ENCODE assay signal across 36 mouse cellular contexts in genomic region chr11:98697225-98697624, GRCm38 (mm10). TPM values are rescaled to one million over a fixed set of nuclear protein-coding genes. Genes with fewer than 3 reads are reported as not detected.
A peak's percentile ranks its signal among the peaks of the same experiment; 100 is the strongest.
DNase-seq lines count a peak whose midpoint lies in the region; ATAC-seq and TF ChIP-seq lines count a peak whose summit lies in the region.
"Had no signal": no experiment of that assay in that cellular context is flagged by ENCODE, and none has a peak within 500 bp of the region (broad histone marks: within the 10 kb centered on the region; RNA-seq: fewer than 3 reads in every experiment).

No protein-coding gene starts in this region.

- 87% methylated on average over 12 of the region's 12 CpGs for WGBS in heart, embryonic 11.5 days (ENCODE audit: insufficient replicate concordance)
- WGBS in kidney, adult 2 months, result 59% methylated on average over 12 of the region's 12 CpGs
- WGBS in kidney, embryonic 16.5 days, result 86% methylated on average over 12 of the region's 12 CpGs

- no peaks in the 10 kb centered on the region for H3K27me3 ChIP-seq in heart, embryonic 11.5 days (ENCODE audit: control insufficient read depth, insufficient read depth, low read length)
- H3K27me3 ChIP-seq in kidney, adult 2 months (replicated peaks; ENCODE audit: control insufficient read depth, insufficient read depth, low read length), result no peaks in the 10 kb centered on the region
- H3K27me3 ChIP-seq in kidney, embryonic 16.5 days (ENCODE audit: insufficient read depth, low read length), result no peaks in the 10 kb centered on the region
- H3K27me3 ChIP-seq: embryonic facial prominence, embryonic 15.5 days had no signal

- no peak for TF ChIP-seq POLR2A in kidney, adult 2 months (IDR thresholded peaks at IDR 0.05; ENCODE audit: low read depth, low read length)

- H3K4me3 ChIP-seq in heart, embryonic 11.5 days (ENCODE audit: low read depth, low read length), result no peak overlapping the region
- no peak overlapping the region for H3K4me3 ChIP-seq in kidney, adult 2 months (ENCODE audit: insufficient read depth, low read depth, low read length)
- no peak overlapping the region for H3K4me3 ChIP-seq in kidney, embryonic 16.5 days (ENCODE audit: low read length)
- H3K4me3 ChIP-seq in left cerebral cortex, adult 2 months, result no peak overlapping the region
- H3K4me3 ChIP-seq: embryonic facial prominence, embryonic 15.5 days; gastrocnemius, adult 2 months; heart, embryonic 12.5 days; heart, embryonic 15.5 days; hindbrain, embryonic 10.5 days; hindbrain, embryonic 13.5 days had no signal

- H3K9ac ChIP-seq in heart, embryonic 11.5 days (ENCODE audit: low read depth, low read length), result no peak overlapping the region
- H3K9ac ChIP-seq in kidney, embryonic 16.5 days (replicated peaks; ENCODE audit: low read length), result no peak overlapping the region
- H3K9ac ChIP-seq: embryonic facial prominence, embryonic 15.5 days; forebrain, postnatal 0 days; heart, embryonic 12.5 days; heart, embryonic 15.5 days; hindbrain, embryonic 13.5 days had no signal

- DNase-seq in heart, adult 11 months, result peak; percentile 84
- DNase-seq in kidney, adult 2 months, result peak; percentile 66
- no peak for DNase-seq in kidney, postnatal 4 days
- DNase-seq in kidney, postnatal 25 days, result peak; percentile 34 to 64
- DNase-seq in kidney, postnatal 36 days, result peak; percentile 53 to 54
- no peak for DNase-seq in left cerebral cortex, adult 2 months (ENCODE audit: extremely low spot score in 1 of 2, low spot score in 2 of 2)
- DNase-seq: adrenal gland, adult 8-10 months; adrenal gland, postnatal 25 days; cerebellum, adult 11-12 months; cerebellum, adult 8-10 months; cerebellum, postnatal 10 days; cerebellum, postnatal 36 days; embryo, embryonic 11 days; forebrain, postnatal 0 days; gastrocnemius, adult 2 months; gastrocnemius, postnatal 36 days; heart, postnatal 10 days; heart, postnatal 36 days had no signal

- no peak overlapping the region for H3K27ac ChIP-seq in heart, embryonic 11.5 days (ENCODE audit: low read depth, low read length)
- H3K27ac ChIP-seq in kidney, adult 2 months (ENCODE audit: insufficient read depth, low read depth, low read length), result no peak overlapping the region
- H3K27ac ChIP-seq in kidney, embryonic 16.5 days (ENCODE audit: low read length), result no peak overlapping the region
- no peak overlapping the region for H3K27ac ChIP-seq in left cerebral cortex, adult 2 months
- H3K27ac ChIP-seq: embryonic facial prominence, embryonic 15.5 days; gastrocnemius, adult 2 months; hindbrain, embryonic 10.5 days; hindbrain, embryonic 13.5 days had no signal

- peaks cover 21% of the 10 kb centered on the region for H3K36me3 ChIP-seq in heart, embryonic 11.5 days (ENCODE audit: control insufficient read depth, insufficient read depth, low read length)
- H3K36me3 ChIP-seq in kidney, adult 2 months (ENCODE audit: control insufficient read depth, insufficient read depth, low read length), result peaks cover 4% of the 10 kb centered on the region
- peaks cover 39% of the 10 kb centered on the region for H3K36me3 ChIP-seq in kidney, embryonic 16.5 days (ENCODE audit: insufficient read depth, low read length)

- no peaks in the 10 kb centered on the region for H3K9me3 ChIP-seq in heart, embryonic 11.5 days (replicated peaks; ENCODE audit: control insufficient read depth, low read length)
- H3K9me3 ChIP-seq in kidney, embryonic 16.5 days (ENCODE audit: low read length), result no peaks in the 10 kb centered on the region
- H3K9me3 ChIP-seq: embryonic facial prominence, embryonic 15.5 days; heart, embryonic 12.5 days; heart, embryonic 15.5 days; hindbrain, embryonic 10.5 days; hindbrain, embryonic 13.5 days had no signal

- ATAC-seq in heart, embryonic 11.5 days (replicated peaks; ENCODE audit: insufficient number of reproducible peaks, low FRiP score, low TSS enrichment), result no peak
- no peak for ATAC-seq in kidney, embryonic 16.5 days (ENCODE audit: low FRiP score, low TSS enrichment)
- ATAC-seq: activated CD4-positive, CD25-positive, alpha-beta regulatory T cell, adult 4 months; CD4-positive, CD25-positive, alpha-beta regulatory T cell, adult 4 months; forebrain, embryonic 14.5 days; forebrain, postnatal 0 days; hindbrain, embryonic 16.5 days had no signal

- intact Hi-C loops in left cerebral cortex, adult 2 months (cut with DNase I), result no loop called here

- no peak for TF ChIP-seq CTCF in kidney, adult 2 months (conservative IDR thresholded peaks at IDR 0.05; ENCODE audit: insufficient read depth, insufficient read length, low read depth, low read length)
- no peak for TF ChIP-seq CTCF in left cerebral cortex, adult 2 months (IDR thresholded peaks at IDR 0.05)

- no peaks in the 10 kb centered on the region; the same call in 1 of the 2 replicates for H3K4me1 ChIP-seq in heart, embryonic 11.5 days (ENCODE audit: control insufficient read depth, insufficient read depth, low read length)
- peaks cover 11% of the 10 kb centered on the region for H3K4me1 ChIP-seq in kidney, adult 2 months (ENCODE audit: control insufficient read depth, insufficient read depth, low read length)
- peaks cover 19% of the 10 kb centered on the region for H3K4me1 ChIP-seq in kidney, embryonic 16.5 days (ENCODE audit: insufficient read depth, low read length)
- H3K4me1 ChIP-seq: hindbrain, embryonic 13.5 days had no signal

- H3K4me2 ChIP-seq in heart, embryonic 11.5 days, result no peak overlapping the region
- no peak overlapping the region for H3K4me2 ChIP-seq in kidney, embryonic 16.5 days (replicated peaks; ENCODE audit: low read depth, low read length)
- H3K4me2 ChIP-seq: embryonic facial prominence, embryonic 15.5 days; heart, embryonic 12.5 days; heart, embryonic 15.5 days; hindbrain, embryonic 13.5 days had no signal

RNA-seq across cellular contexts. Expression of gene Csf3, which starts 3.8 kb away (rescaled TPM):
- polyA plus RNA-seq in heart, embryonic 11.5 days (2014; fragmentation: Nextera tagmentation; extraction: Ambion mirVana), result not detected in 2 replicates
- not detected in 2 replicates for polyA plus RNA-seq in kidney, adult 2 months (2012; rRNA removed)
- polyA plus RNA-seq in kidney, embryonic 16.5 days (2015; fragmentation: Nextera tagmentation; extraction: Ambion mirVana), result 0.11 TPM in 1 of 2 replicates, not detected in the other
- total RNA-seq in left cerebral cortex, adult 2 months (2021), result not detected
- total RNA-seq: adrenal gland, adult 8-10 months; adrenal gland, postnatal 25 days; forebrain, postnatal 0 days; gastrocnemius, adult 2 months; gastrocnemius, postnatal 36 days; granulocyte monocyte progenitor cell, adult 5-6 weeks; heart, adult 8-10 months; heart, postnatal 10 days; heart, postnatal 36 days had no signal
- polyA plus RNA-seq: activated CD4-positive, CD25-positive, alpha-beta regulatory T cell, adult 4 months; brain, embryonic 14.5 days; C2C12; CD4-positive, CD25-positive, alpha-beta regulatory T cell, adult 4 months; embryonic facial prominence, embryonic 11.5 days; forebrain, embryonic 11.5 days; forebrain, embryonic 14.5 days; forebrain, postnatal 0 days; frontal cortex, adult 2 months; heart, embryonic 12.5 days; heart, embryonic 15.5 days; hindbrain, embryonic 10.5 days; hindbrain, embryonic 13.5 days; hindbrain, embryonic 16.5 days had no signal

RNA-seq across cellular contexts. Expression of gene Psmd3, which starts 14.9 kb away (rescaled TPM):
- 122 and 131 TPM in 2 replicates for polyA plus RNA-seq in heart, embryonic 11.5 days (2014; fragmentation: Nextera tagmentation; extraction: Ambion mirVana)
- 307 and 331 TPM in 2 replicates for polyA plus RNA-seq in kidney, adult 2 months (2012; rRNA removed)
- polyA plus RNA-seq in kidney, embryonic 16.5 days (2015; fragmentation: Nextera tagmentation; extraction: Ambion mirVana), result 289 and 303 TPM in 2 replicates
- total RNA-seq in left cerebral cortex, adult 2 months (2021), result 100 to 1,000 TPM; 132 TPM

RNA-seq across cellular contexts. Expression of gene Med24, which starts 32.0 kb away (rescaled TPM):
- polyA plus RNA-seq in heart, embryonic 11.5 days (2014; fragmentation: Nextera tagmentation; extraction: Ambion mirVana), result 31.6 and 42.1 TPM in 2 replicates
- 45.3 and 54.1 TPM in 2 replicates for polyA plus RNA-seq in kidney, adult 2 months (2012; rRNA removed)
- polyA plus RNA-seq in kidney, embryonic 16.5 days (2015; fragmentation: Nextera tagmentation; extraction: Ambion mirVana), result 71.4 and 73.9 TPM in 2 replicates
- 100 to 1,000 TPM; 126 to 134 TPM for total RNA-seq in left cerebral cortex, adult 2 months (2021)

RNA-seq across cellular contexts. Expression of gene Gsdma, which starts 33.1 kb away (rescaled TPM):
- not detected in 2 replicates for polyA plus RNA-seq in heart, embryonic 11.5 days (2014; fragmentation: Nextera tagmentation; extraction: Ambion mirVana)
- not detected in 2 replicates for polyA plus RNA-seq in kidney, adult 2 months (2012; rRNA removed)
- not detected in 2 replicates for polyA plus RNA-seq in kidney, embryonic 16.5 days (2015; fragmentation: Nextera tagmentation; extraction: Ambion mirVana)
- not detected for total RNA-seq in left cerebral cortex, adult 2 months (2021)
- total RNA-seq: adrenal gland, adult 8-10 months; adrenal gland, postnatal 25 days; forebrain, postnatal 0 days; granulocyte monocyte progenitor cell, adult 5-6 weeks; heart, postnatal 10 days; heart, postnatal 36 days had no signal
- polyA plus RNA-seq: brain, embryonic 14.5 days; C2C12; forebrain, embryonic 11.5 days; forebrain, embryonic 14.5 days; heart, embryonic 12.5 days; heart, embryonic 15.5 days had no signal

RNA-seq across cellular contexts. Expression of gene Thra, which starts 43.2 kb away (rescaled TPM):
- polyA plus RNA-seq in heart, embryonic 11.5 days (2014; fragmentation: Nextera tagmentation; extraction: Ambion mirVana), result 32.2 and 35.7 TPM in 2 replicates
- 92.7 and 97.2 TPM in 2 replicates for polyA plus RNA-seq in kidney, adult 2 months (2012; rRNA removed)
- 24.4 and 25.9 TPM in 2 replicates for polyA plus RNA-seq in kidney, embryonic 16.5 days (2015; fragmentation: Nextera tagmentation; extraction: Ambion mirVana)
- total RNA-seq in left cerebral cortex, adult 2 months (2021), result 100 to 1,000 TPM; 730 to 768 TPM

Comparison
In these comparisons a context has a peak if more than half of its experiments do, and no peak if none do; other contexts are left out.
1. DNase-seq: peak in heart, adult 11 months (single experiment), kidney, adult 2 months (single experiment), kidney, postnatal 25 days (2 of 2) and kidney, postnatal 36 days (2 of 2); none in kidney, postnatal 4 days (0 of 2) and left cerebral cortex, adult 2 months (0 of 2).